Mouse (Mus musculus) left cerebral cortex, postnatal 36 days (tissue): ENCODE results near the gene Fam240a. TPM values are rescaled to one million over a fixed set of nuclear protein-coding genes. Genes with fewer than 3 reads are reported as not detected.
A peak's percentile ranks its signal among the peaks of the same experiment; 100 is the strongest.

Experiments used
- DNase-seq, 2 experiments: peaks; one replicate each; pipeline ENCODE4 v3.0.0; 2021 to 2022; ENCODE audit warnings: low spot score in 2 of 2, mixed read lengths in 1 of 2
- intact Hi-C: fragments of 180-260 bp; cut with DNase I; formaldehyde crosslinking; loops from one replicate; pipeline ENCODE4 v1.15.1; 2025
- total RNA-seq, 2 experiments: library from RNA; stranded (reverse); gene quantifications; 2 replicates each; pipeline ENCODE4 v1.2.3; 2021

Fam240a gene
- total RNA-seq, 2 experiments from 2014 or later: not detected

DNA sequence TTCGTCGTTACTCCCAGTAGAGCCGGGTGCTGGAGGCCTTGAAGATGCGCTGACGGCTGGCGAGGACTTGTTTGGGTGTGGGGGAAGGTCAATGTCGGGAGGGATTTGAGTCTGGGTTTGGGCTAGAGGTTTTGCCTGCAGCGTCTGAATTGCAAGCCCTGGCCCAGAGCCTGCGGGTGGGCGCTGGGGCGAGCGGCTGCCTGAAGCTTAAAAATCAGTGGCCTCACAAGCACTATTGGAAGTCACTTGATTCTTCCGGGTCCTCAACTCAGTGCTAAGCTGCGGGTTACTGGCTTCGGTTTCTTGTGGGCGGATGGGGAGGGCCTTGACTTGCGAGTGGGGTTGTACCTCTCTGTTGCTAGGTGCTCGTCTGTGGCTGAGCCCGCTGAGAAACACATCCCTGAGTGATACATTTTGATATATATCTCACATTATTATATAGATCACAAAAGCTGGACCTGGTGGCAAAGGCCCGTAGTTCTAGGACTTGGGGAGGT is 29.9 kb upstream of the Fam240a start:
- DNase-seq: no peak
- intact Hi-C loops: no loop called here

DNA sequence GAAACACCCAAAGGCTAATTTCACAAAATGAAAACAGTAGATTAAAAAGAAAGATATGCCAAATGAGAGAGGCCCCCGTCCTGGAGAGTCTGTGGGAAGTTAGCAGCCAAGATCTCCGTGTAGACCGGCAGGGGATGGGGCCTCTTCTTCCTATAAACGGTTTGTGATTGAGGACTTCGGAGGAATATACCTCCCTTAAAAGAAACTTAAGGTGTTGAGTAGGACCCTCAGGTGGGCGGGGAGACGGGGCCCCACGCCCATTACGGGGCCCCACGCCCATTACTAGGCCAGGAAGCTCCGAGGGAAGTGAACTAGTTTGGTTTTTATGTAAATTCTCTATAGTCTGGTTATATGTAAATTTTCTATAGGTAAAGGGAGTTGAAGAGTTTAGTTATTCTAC is 29.3 kb upstream of the Fam240a start, which contains the start of gene Tdgf1:
TSS of gene Tdgf1 (minus strand) at position 233 of the 400 bp plus-strand sequence.
- no peak for DNase-seq
- intact Hi-C loops: no loop called here

DNA sequence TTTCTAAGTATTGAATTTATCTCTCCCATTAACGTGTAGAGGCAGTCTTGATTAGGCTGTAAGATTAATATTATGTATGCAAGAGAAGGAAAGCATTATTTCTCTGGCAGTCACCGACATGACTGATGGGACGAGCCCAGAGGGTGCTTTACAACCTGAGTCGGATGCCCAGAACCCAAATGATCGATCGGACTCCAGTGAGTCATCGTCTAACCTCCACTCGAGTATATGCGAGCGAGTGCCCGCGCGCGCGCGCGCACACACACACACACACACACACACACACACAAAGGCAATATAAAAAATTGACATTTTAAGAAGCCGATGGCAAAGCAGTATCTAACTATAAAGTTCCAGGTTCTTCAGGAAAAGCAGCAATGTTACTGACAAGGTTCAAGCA is 28.7 kb upstream of the Fam240a start:
- intact Hi-C loops: no loop called here
- no peak for DNase-seq

DNA sequence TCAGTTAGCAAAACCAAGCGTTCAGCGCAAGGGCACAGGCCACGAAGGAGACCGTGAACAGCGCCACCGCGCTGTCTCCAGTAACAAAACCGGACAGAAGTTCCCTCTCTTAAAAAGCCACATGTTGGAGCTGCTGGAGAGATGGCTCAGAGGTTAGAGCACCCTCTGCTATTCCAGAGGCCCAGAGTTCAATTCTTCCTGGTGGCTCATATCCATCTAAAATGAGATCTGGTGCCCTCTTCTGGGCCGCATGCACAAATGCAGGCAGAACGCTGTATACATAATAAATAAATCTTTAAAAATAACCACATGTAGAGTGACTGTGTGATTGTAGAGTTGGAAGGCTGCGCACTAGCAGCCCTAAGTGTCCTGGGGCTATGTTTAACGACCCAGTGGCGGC is 27.6 kb upstream of the Fam240a start:
- DNase-seq: no peak
- intact Hi-C loops: no loop called here

GRCm38 (mm10) chr9:110937506-110938490 is 21.1 kb upstream of the Fam240a start:
- intact Hi-C loops: no loop called here
- DNase-seq: no peak

- intact Hi-C loops: no loop called here
- DNase-seq: no peak
These were observed 19.3 kb upstream of the Fam240a start for GRCm38 (mm10) chr9:110935941-110936340.

GRCm38 (mm10) chr9:110933850-110934437 is 17.3 kb upstream of the Fam240a start:
- intact Hi-C loops: no loop called here
- DNase-seq: peak in 1 of 2 experiments; percentile 13

GRCm38 (mm10) chr9:110931573-110931972 is 14.9 kb upstream of the Fam240a start:
- no peak for DNase-seq
- intact Hi-C loops: no loop called here

DNA sequence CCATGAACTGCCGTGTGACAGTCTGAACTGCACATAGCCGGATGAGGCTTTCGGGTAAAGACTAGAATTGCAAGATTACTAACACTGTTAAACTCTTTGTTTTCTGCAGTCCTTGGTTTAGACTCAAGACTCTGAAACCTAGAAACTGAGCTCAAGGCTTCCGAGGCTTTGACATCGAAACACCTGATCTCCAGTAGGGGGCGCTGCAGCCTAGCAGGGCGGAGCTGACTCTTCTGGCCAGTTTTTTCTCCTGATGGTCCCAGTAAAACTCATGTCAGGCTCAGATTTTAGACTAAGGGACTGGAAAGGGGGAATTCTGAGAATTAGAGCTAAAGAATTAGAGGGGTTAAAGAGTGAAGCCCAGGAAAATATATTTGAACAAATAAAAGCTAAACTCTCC is 6.1 kb upstream of the Fam240a start:
- intact Hi-C loops: loop anchor here (5.0 kb wide), 1 partner anchor 150 kb away; no protein-coding TSS in a partner anchor

GRCm38 (mm10) chr9:110920665-110921419 is 4.2 kb upstream of the Fam240a start:
- intact Hi-C loops: loop anchor here (5.0 kb wide), 1 partner anchor 151 kb away; no protein-coding TSS in a partner anchor
- DNase-seq: no peak

More for the DNA sequence above, 6.1 kb upstream of the Fam240a start:
- DNase-seq: peak; percentile 47 to 49

GRCm38 (mm10) chr9:110915466-110915865 is 1.2 kb downstream of the Fam240a start:
- DNase-seq: no peak
- intact Hi-C loops: no loop called here

DNA sequence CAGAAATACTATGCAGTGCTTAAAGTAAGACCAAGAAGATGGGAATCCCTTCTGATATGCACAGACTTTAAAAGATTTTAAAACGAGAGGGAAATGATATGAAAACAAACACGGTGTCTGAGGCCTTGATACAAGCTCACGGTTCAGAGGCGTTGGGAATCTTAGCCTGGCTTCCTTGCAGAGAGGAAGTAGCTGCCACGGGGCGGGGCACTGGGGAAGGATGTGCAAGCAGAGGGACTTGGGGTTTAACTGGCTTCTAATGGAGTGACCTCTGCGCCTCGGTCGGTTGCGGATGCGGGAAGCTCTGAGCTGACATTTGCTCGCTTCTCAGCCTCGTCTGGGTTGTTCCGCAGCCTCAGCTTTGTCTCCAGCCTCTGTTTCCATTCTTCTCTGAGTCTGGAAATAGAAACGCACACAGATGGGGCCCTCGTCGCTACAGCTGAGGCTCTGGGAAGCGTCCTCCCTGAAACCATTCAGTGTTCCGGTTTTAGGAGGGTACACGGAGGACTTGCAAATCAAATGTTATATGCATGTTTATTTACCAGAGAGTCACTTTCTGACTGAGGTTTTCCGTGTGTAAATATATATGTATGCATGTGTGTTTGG is 1.9 kb downstream of the Fam240a start:
- intact Hi-C loops: no loop called here
- no peak for DNase-seq

DNA sequence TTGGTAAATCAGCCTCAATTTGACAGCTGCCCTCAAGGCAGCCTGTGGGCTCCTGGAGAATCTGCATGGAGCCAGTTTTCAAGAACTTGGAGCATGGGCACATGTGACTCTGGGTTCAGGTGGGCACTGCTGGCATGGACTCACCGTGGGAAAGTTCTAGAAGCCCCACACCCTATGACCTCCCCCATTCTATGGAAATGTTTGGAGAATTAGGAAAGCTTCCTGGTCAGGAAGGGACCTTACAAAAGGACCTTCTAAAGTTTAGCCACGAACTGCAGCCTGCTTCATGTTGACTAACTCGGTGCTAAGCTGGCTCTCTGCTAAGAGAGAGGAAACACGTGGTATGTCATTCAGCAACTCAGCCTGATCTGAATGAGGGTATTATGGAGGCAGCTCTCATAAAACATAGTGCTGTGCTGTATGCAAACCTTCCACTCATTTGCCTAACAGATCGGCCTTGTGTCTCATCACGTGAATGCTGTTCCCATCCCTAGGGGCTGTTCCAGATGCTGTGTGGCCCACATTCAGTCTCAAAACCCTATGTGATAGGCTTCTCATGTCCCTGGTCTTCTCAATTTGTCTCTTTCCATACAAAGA is 7.2 kb downstream of the Fam240a start:
- intact Hi-C loops: no loop called here
- no peak for DNase-seq

- intact Hi-C loops: no loop called here
- no peak for DNase-seq
These were observed 8.0 kb downstream of the Fam240a start for GRCm38 (mm10) chr9:110908631-110909016.

- no peak for DNase-seq
- intact Hi-C loops: no loop called here
These were observed 8.6 kb downstream of the Fam240a start for GRCm38 (mm10) chr9:110907838-110908630.

DNA sequence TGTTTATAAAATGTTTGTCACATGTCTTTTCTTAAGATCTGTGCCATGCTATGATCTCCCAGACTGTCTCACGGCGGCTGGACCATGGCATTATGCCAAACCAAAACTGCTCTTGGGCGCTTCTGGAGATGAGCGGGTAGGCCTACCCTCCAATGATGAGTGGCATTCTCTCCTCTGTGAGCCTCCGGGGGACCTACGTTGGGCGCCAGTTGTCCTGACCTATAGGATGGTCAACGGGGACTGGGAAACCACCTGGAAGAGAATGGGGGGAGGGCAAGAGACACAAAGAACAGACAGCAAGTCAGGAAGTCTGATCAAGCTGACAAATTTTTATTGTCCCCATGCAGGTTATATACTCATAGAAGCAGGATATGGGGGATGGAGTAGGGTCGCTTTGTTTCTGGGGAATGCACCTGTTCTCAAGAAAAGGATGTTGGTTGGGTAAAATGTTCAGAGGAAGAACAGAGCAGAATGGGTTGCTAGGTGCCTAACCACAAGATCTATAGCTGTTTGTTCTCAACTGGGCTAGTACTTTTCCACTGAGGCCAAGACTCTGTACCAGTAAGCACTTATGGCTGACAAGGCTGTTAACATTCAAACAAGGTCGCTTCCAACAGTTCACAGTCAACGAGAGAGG is 9.3 kb downstream of the Fam240a start:
- DNase-seq: no peak
- intact Hi-C loops: no loop called here

GRCm38 (mm10) chr9:110902271-110902670 is 14.4 kb downstream of the Fam240a start:
- intact Hi-C loops: no loop called here

GRCm38 (mm10) chr9:110901204-110901603 is 15.5 kb downstream of the Fam240a start:
- intact Hi-C loops: no loop called here
- DNase-seq: no peak

More at GRCm38 (mm10) chr9:110902271-110902670, 14.4 kb downstream of the Fam240a start:
- no peak for DNase-seq
